Mouse (Mus musculus): Measurements from ENCODE around the gene Chic1.

Chic1 gene

GRCm38 (mm10) chrX:103356287-103356686 is at the start of gene Chic1:
TSS of gene Chic1 (plus strand) at chrX:103356476.
- DNase-seq = peak; percentile 84

- DNase-seq = no peak
These were observed 48.0 kb upstream of the Chic1 start for GRCm38 (mm10) chrX:103308262-103308661.

- DNase-seq = no peak
These were observed 44.6 kb upstream of the Chic1 start for GRCm38 (mm10) chrX:103311723-103312122.

GRCm38 (mm10) chrX:103314146-103314545 is 42.1 kb upstream of the Chic1 start:
- DNase-seq = no peak

- DNase-seq = no peak
These were observed 35.1 kb upstream of the Chic1 start, which contains the start of gene Cdx4 for GRCm38 (mm10) chrX:103321146-103321545. TSS of gene Cdx4 (plus strand) at chrX:103321398.

- no peak for DNase-seq
These were observed 30.4 kb upstream of the Chic1 start for GRCm38 (mm10) chrX:103325900-103326299.

GRCm38 (mm10) chrX:103329386-103329785 is 26.9 kb upstream of the Chic1 start:
- DNase-seq = no peak

- no peak for DNase-seq
These were observed 25.0 kb upstream of the Chic1 start for GRCm38 (mm10) chrX:103331125-103331858.

GRCm38 (mm10) chrX:103341369-103342113 is 14.7 kb upstream of the Chic1 start:
- DNase-seq = no peak

GRCm38 (mm10) chrX:103355784-103356183 is 492 bp upstream of the Chic1 start:
- DNase-seq = no peak

- peak; percentile 3 for DNase-seq
These were observed 523 bp downstream of the Chic1 start for GRCm38 (mm10) chrX:103356761-103357236.

GRCm38 (mm10) chrX:103366201-103366600 is 9.9 kb downstream of the Chic1 start:
- DNase-seq = peak; percentile 8

GRCm38 (mm10) chrX:103368650-103369049 is 12.4 kb downstream of the Chic1 start:
- no peak for DNase-seq

- no peak for DNase-seq
These were observed 14.9 kb downstream of the Chic1 start for GRCm38 (mm10) chrX:103371221-103371620.

- no peak for DNase-seq
These were observed 15.4 kb downstream of the Chic1 start for GRCm38 (mm10) chrX:103371627-103372026.

GRCm38 (mm10) chrX:103374250-103374649 is 18.0 kb downstream of the Chic1 start:
- DNase-seq = peak; percentile 2

- no peak for DNase-seq
These were observed 28.3 kb downstream of the Chic1 start for GRCm38 (mm10) chrX:103384528-103384927.

- DNase-seq = peak; percentile 5
These were observed 31.9 kb downstream of the Chic1 start for GRCm38 (mm10) chrX:103388131-103388530.

- no peak for DNase-seq
These were observed 37.6 kb downstream of the Chic1 start for GRCm38 (mm10) chrX:103393841-103394240.

GRCm38 (mm10) chrX:103405021-103405420 is 48.7 kb downstream of the Chic1 start:
- DNase-seq = no peak

GRCm38 (mm10) chrX:103414167-103414566 is 57.9 kb downstream of the Chic1 start, which contains the start of gene Tsx:
TSS of gene Tsx (plus strand) at chrX:103414467.
- DNase-seq = no peak

GRCm38 (mm10) chrX:103421710-103422109 is 65.4 kb downstream of the Chic1 start, which contains the start of gene Gm26992:
TSS of gene Gm26992 (plus strand) at chrX:103422010.
- DNase-seq = no peak

- DNase-seq = no peak
These were observed 71.4 kb downstream of the Chic1 start for GRCm38 (mm10) chrX:103427677-103428076.

GRCm38 (mm10) chrX:103432293-103432692 is 76.0 kb downstream of the Chic1 start:
- DNase-seq = no peak
